Mouse (Mus musculus) forebrain, embryonic 16.5 days (tissue): ENCODE measurements around the gene Afm. TPM values are rescaled to one million over a fixed set of nuclear protein-coding genes. Genes with fewer than 3 reads are reported as not detected.

Source experiments
- ATAC-seq: fragments of 200-750 bp; cut with Nextera tagmentation; 2 replicates; pipeline ENCODE4 v1.8.0; 2017; ENCODE audit warnings: mild to moderate bottlenecking, moderate library complexity
- H3K27ac ChIP-seq: fragments of 300-500 bp; sonication (generic); 2 replicates; pipeline ENCODE4 v1.5.1; 2014; ENCODE audit warnings: low read length, control low read depth
- H3K27me3 ChIP-seq: fragments of 300-500 bp; sonication (generic); replicated peaks from 2 replicates; pipeline ENCODE4 v1.6.1; 2014; ENCODE audit warnings: low read length; ENCODE audit not compliant: control insufficient read depth, insufficient read depth
- H3K36me3 ChIP-seq: fragments of 300-500 bp; sonication (generic); 2 replicates; pipeline ENCODE4 v1.6.1; 2014; ENCODE audit not compliant: control insufficient read depth, insufficient read depth
- H3K4me1 ChIP-seq: fragments of 300-500 bp; sonication (generic); replicated peaks from 2 replicates; pipeline ENCODE4 v1.6.1; 2014; ENCODE audit warnings: low read length; ENCODE audit not compliant: control insufficient read depth, insufficient read depth
- H3K4me2 ChIP-seq: fragments of 300-500 bp; sonication (generic); 2 replicates; pipeline ENCODE4 v1.6.1; 2014; ENCODE audit warnings: mild to moderate bottlenecking, low read length, control low read depth
- H3K4me3 ChIP-seq: fragments of 300-500 bp; sonication (generic); replicated peaks from 2 replicates; pipeline ENCODE4 v1.5.1; 2014; ENCODE audit warnings: mild to moderate bottlenecking, low read length, control low read depth
- H3K9ac ChIP-seq: fragments of 300-500 bp; sonication (generic); replicated peaks from 2 replicates; pipeline ENCODE4 v1.6.1; 2014; ENCODE audit warnings: low read depth, low read length, control low read depth
- H3K9me3 ChIP-seq: fragments of 300-500 bp; sonication (generic); 2 replicates; pipeline ENCODE4 v1.6.1; 2016; ENCODE audit warnings: low read length; ENCODE audit not compliant: control insufficient read depth
- WGBS: fragments of 180-500 bp; shearing (Covaris S2); extraction: QIAGEN DNeasy Blood & Tissue Kit; methylation state at CpG from one replicate; pipeline ENCODE4 v1.1.7; 2014; 5-methylcytosine and 5-hydroxymethylcytosine counted together
- polyA plus RNA-seq: library from polyadenylated mRNA; unstranded; fragments of >200 nt; fragmentation: Nextera tagmentation; extraction: Ambion mirVana; gene quantifications from 2 replicates; pipeline ENCODE4 v1.2.1, GENCODE M21; 2015

Afm gene
- polyA plus RNA-seq, 1 experiment from 2014 or later: not detected

DNA sequence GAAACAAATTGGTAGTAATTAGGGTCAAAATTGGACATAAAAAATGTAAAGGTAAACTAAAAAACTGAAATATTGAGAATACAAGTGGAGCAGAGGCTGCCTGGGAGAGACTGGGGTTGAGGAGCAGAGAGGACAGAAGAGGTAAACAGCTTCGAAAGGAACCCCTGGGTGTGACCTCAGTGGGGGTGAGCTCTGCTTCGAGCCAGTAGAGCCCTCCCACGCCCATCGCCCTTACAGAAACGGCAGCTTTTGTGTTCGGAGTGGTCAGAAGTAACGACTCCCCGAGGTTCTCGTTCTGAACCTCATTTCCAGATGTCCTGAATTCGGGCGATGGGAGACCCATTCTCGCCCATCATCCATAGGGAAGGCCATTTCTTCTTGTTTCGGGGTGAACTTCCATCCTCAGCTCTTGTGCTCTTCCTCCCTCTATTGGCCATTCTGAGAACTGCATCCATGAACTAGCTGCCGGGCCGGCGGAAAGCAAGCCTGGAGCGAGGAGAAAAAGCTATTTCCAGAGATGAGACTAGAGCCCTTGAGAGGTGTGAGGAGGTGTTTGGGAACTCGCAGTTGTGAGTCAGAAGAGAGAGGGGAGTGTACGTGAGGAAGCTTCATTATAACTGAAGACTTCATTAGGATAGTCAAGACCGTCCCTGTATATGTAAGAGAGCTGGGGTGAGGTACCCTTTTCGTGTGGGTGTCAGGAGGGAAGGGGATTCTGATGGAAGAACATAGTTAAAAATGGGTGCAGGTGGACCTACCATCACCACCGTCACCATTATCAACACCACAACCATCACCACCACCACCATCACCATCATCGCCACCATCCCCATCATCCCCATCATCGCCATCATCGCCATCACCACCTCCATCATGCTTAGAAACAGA lies 70.2 kb downstream of the Afm start:
- H3K9me3 ChIP-seq: no peaks in the 10 kb centered on the region
- 0 out of 2 replicates have a peak, but pooled peaks cover 3% of the 10 kb centered on the region for H3K4me1 ChIP-seq
- ATAC-seq: peak; percentile 84
- no peak overlapping the region for H3K27ac ChIP-seq
- H3K36me3 ChIP-seq: no peaks in the 10 kb centered on the region
- peak overlapping the region; percentile 70 for H3K4me2 ChIP-seq
- H3K4me3 ChIP-seq: peak overlapping the region; percentile 46
- H3K27me3 ChIP-seq: no peaks in the 10 kb centered on the region
- WGBS: 24% methylated on average over 25 of the region's 25 CpGs
- peak overlapping the region; percentile 61 for H3K9ac ChIP-seq

DNA sequence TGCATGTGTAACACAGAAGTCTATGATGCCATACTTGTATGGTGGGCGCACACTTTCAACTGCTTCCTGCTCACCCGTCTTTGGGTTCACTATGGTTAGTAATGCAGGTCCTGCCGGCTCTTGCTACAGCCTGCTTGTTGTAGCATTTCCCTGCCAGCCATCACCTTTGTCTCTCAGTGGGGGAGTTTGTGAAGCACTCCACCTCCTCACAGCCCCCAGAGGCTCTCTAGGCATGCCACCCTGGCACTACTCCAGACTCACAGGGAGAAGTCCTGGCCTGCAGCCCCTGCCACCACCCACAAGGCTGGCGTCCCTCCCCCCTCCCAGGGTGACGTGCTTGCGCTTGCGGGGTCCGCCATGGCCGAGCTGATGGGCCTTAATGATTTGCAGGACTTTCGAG lies 71.9 kb downstream of the Afm start:
- H3K4me2 ChIP-seq: no peak overlapping the region
- 0 out of 2 replicates have a peak, but pooled peaks cover 3% of the 10 kb centered on the region for H3K4me1 ChIP-seq
- no peak overlapping the region for H3K9ac ChIP-seq
- H3K27me3 ChIP-seq: no peaks in the 10 kb centered on the region
- H3K27ac ChIP-seq: no peak overlapping the region
- H3K36me3 ChIP-seq: no peaks in the 10 kb centered on the region
- no peaks in the 10 kb centered on the region for H3K9me3 ChIP-seq
- ATAC-seq: no peak
- 79% methylated on average over 10 of the region's 10 CpGs for WGBS
- H3K4me3 ChIP-seq: no peak overlapping the region

DNA sequence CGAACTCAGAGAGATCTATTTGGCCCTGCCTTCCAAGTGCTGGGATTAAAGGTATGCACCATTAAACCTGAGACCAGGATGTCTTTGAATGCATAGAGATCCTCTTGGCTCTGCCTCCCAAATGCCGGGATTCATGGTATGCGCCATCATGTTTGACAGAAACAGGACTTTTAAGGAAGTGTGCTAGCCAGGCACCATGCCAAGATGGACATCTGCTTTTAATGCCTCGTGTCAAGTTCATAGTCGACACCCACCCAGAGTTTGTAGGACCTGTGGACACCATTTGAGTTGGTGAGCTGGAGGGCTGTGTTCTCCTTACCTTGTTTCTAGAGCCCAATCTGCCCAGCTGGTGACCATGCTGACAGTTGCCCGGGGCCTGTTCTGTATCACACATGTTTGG lies 73.2 kb downstream of the Afm start:
- no peaks in the 10 kb centered on the region for H3K27me3 ChIP-seq
- H3K36me3 ChIP-seq: no peaks in the 10 kb centered on the region
- 0 out of 2 replicates have a peak, but pooled peaks cover 3% of the 10 kb centered on the region for H3K4me1 ChIP-seq
- H3K4me3 ChIP-seq: no peak overlapping the region
- H3K27ac ChIP-seq: no peak overlapping the region
- H3K4me2 ChIP-seq: no peak overlapping the region
- WGBS: 90% methylated on average over 6 of the region's 6 CpGs
- no peak overlapping the region for H3K9ac ChIP-seq
- H3K9me3 ChIP-seq: no peaks in the 10 kb centered on the region
- ATAC-seq: no peak

DNA sequence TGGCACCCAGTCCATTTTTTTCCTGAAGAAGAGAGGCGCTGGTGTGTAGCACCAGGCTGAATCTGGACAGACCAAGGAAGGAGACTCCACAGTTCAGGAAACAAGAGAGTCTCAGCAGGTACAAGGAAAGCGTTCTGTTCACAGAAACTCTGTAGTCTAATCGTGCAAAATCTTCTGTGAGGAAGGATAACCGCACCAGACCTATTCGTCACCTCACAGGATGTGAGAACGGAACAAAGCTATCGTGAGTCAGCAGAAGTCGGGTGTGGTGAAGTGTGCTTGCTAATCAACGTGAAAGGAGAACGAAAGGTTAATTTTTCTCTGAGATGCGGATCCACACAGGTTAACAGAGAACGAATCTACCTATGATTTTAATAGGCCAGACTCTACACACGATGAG lies 76.2 kb downstream of the Afm start:
- no peak overlapping the region for H3K27ac ChIP-seq
- H3K27me3 ChIP-seq: no peaks in the 10 kb centered on the region
- H3K9me3 ChIP-seq: no peaks in the 10 kb centered on the region
- no peaks in the 10 kb centered on the region for H3K36me3 ChIP-seq
- no peaks in the 10 kb centered on the region for H3K4me1 ChIP-seq
- ATAC-seq: no peak
- H3K4me3 ChIP-seq: no peak overlapping the region
- H3K9ac ChIP-seq: no peak overlapping the region
- no peak overlapping the region for H3K4me2 ChIP-seq
- 93% methylated on average over 13 of the region's 13 CpGs for WGBS

DNA sequence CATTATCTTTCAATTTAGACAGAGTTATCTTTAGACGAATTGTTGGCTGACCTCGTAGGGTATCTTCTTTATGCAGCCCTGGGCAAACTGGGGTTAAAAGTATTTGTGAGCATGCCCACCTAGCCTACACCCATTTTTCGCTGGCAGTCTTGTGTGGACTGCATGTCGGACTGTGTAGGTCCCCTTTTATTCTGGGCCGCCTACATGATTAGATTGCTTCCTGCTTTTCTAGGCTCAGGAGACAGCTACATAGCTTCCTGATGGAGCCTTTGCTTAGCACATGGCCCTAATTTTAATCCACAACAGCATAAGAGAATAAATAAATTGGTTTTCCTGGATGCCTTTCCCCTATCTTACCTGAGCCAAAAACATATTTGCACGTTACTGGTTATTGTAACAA lies 77.4 kb downstream of the Afm start:
- 89% methylated on average over 6 of the region's 6 CpGs for WGBS
- H3K9me3 ChIP-seq: no peaks in the 10 kb centered on the region
- no peaks in the 10 kb centered on the region for H3K4me1 ChIP-seq
- H3K9ac ChIP-seq: no peak overlapping the region
- no peak overlapping the region for H3K27ac ChIP-seq
- H3K36me3 ChIP-seq: no peaks in the 10 kb centered on the region
- H3K4me2 ChIP-seq: no peak overlapping the region
- H3K27me3 ChIP-seq: no peaks in the 10 kb centered on the region
- ATAC-seq: no peak
- no peak overlapping the region for H3K4me3 ChIP-seq

DNA sequence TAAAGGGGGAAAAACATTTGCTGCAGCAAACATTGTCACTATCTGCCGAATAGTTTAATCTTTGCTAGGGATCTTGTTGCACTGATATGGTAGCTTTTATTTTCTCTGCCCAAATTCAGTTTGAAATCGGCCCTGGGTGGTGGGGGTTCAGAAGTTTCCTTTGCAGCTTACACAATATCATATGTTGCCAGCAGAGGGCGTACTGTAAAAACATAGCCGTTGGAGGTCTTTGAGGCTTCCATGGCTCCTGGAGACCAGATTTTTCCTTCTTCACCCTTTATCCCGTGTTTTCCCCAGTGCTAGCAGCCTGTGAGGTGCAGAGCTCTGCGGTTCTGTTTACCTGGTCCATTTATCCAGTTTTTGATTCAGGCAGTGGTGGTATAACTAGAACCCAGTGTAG lies 82.7 kb downstream of the Afm start:
- Histone ChIP-seq H3K4me3 (no peak overlapping the region), H3K27ac (no peak overlapping the region), H3K27me3 (no peaks in the 10 kb centered on the region), H3K4me1 (no peaks in the 10 kb centered on the region; the same call in 1 of the 2 replicates), H3K4me2 (no peak overlapping the region), H3K9me3 (no peaks in the 10 kb centered on the region), H3K9ac (no peak overlapping the region), H3K36me3 (no peaks in the 10 kb centered on the region)
- 21% methylated on average over 6 of the region's 6 CpGs for WGBS
- ATAC-seq: peak; percentile 50; the same call in 1 of the 2 replicates

Other genes with a start within 250 kb of the Afm start
- 30.4 and 32.5 TPM in 2 replicates for gene Ankrd17, start 152.4 kb upstream of the Afm start, polyA plus RNA-seq
- 6.0 and 8.2 TPM in 2 replicates for gene Gm9958, start 151.7 kb upstream of the Afm start, polyA plus RNA-seq
- gene Alb, start 58.0 kb upstream of the Afm start, polyA plus RNA-seq: 0.49 TPM in 1 of 2 replicates, not detected in the other
- 0.26 and 0.52 TPM in 2 replicates for gene Afp, start 28.2 kb upstream of the Afm start, polyA plus RNA-seq
- gene 5830473C10Rik, start 42.2 kb downstream of the Afm start, polyA plus RNA-seq: not detected in 2 replicates
- 0.86 and 0.92 TPM in 2 replicates for gene Rassf6, start 121.7 kb downstream of the Afm start, polyA plus RNA-seq
- gene Cxcl5, start 240.4 kb downstream of the Afm start, polyA plus RNA-seq: 0.12 and 0.14 TPM in 2 replicates
- gene Ppbp, start 249.6 kb downstream of the Afm start, polyA plus RNA-seq: 0.79 and 1.4 TPM in 2 replicates